Mouse (Mus musculus) ES-Bruce4 (cell line): ENCODE measurements around the gene Ak3. TPM values are rescaled to one million over a fixed set of nuclear protein-coding genes. Genes with fewer than 3 reads are reported as not detected.
"Not testable (repeated sequence)": the region's sequence is repeated elsewhere in the genome, so short reads cannot be mapped to it uniquely, and the experiment has no call there.

Experiments
- H3K27ac ChIP-seq: 2 replicates; pipeline ENCODE4 v1.5.1; 2012; ENCODE audit warnings: low read length, inconsistent platforms; ENCODE audit not compliant: insufficient read depth
- H3K27me3 ChIP-seq: 2 replicates; pipeline ENCODE4 v1.6.1; 2012; ENCODE audit warnings: mild to moderate bottlenecking, low read length, inconsistent platforms; ENCODE audit not compliant: control insufficient read depth, poor library complexity, insufficient read depth, severe bottlenecking
- H3K36me3 ChIP-seq: 2 replicates; pipeline ENCODE4 v1.6.1; 2012; ENCODE audit warnings: inconsistent platforms, mild to moderate bottlenecking, low read length, moderate library complexity; ENCODE audit not compliant: control insufficient read depth, poor library complexity, insufficient read depth, severe bottlenecking
- H3K4me1 ChIP-seq: one replicate; pipeline ENCODE4 v1.8.1; 2011; ENCODE audit warnings: low read length; ENCODE audit not compliant: control insufficient read depth, insufficient read depth
- H3K4me3 ChIP-seq: 2 replicates; pipeline ENCODE4 v1.5.1; 2011; ENCODE audit warnings: low read depth, mild to moderate bottlenecking, low read length
- H3K9ac ChIP-seq: 2 replicates; pipeline ENCODE4 v1.6.1; 2012; ENCODE audit warnings: low read depth, mild to moderate bottlenecking, inconsistent platforms; ENCODE audit not compliant: poor library complexity, severe bottlenecking
- H3K9me3 ChIP-seq: replicated peaks from 2 replicates; pipeline ENCODE4 v1.6.1; 2012; ENCODE audit warnings: mild to moderate bottlenecking, low read length, inconsistent platforms; ENCODE audit not compliant: control insufficient read depth, poor library complexity, insufficient read depth, severe bottlenecking
- CTCF ChIP-seq: IDR thresholded peaks from one replicate; pipeline ENCODE4 v1.8.1; 2011; ENCODE audit warnings: low read depth, low read length
- EP300 ChIP-seq: IDR thresholded peaks from 2 replicates; pipeline ENCODE4 v1.6.1; 2011; ENCODE audit warnings: low read depth, low read length; ENCODE audit not compliant: insufficient read depth
- POLR2A ChIP-seq: IDR thresholded peaks from one replicate; pipeline ENCODE4 v1.8.1; 2011; ENCODE audit warnings: low read length; ENCODE audit not compliant: insufficient read depth
- polyA plus RNA-seq: library from polyadenylated mRNA; stranded (reverse); fragments of >200 nt; gene quantifications from 2 replicates; pipeline ENCODE4 v1.2.4, GENCODE M21; 2011; ENCODE audit warnings: low read depth; ENCODE audit not compliant: missing spikeins, insufficient read depth, insufficient read length

Gene Ak3
- polyA plus RNA-seq, 1 experiment = 23.3 TPM

GRCm38 (mm10) chr19:29011355-29011990, 36.3 kb downstream of the Ak3 start:
- Histone ChIP-seq H3K27me3 (no peaks in the 10 kb centered on the region), H3K9me3 (no peaks in the 10 kb centered on the region), H3K36me3 (peaks cover 29% of the 10 kb centered on the region), H3K9ac (no peak overlapping the region), H3K4me1 (peaks cover 2% of the 10 kb centered on the region), H3K4me3 (no peak overlapping the region), H3K27ac (no peak overlapping the region)
- TF ChIP-seq POLR2A = no peak
- TF ChIP-seq EP300 = no peak
- TF ChIP-seq CTCF = no peak

- Histone ChIP-seq H3K36me3 (peaks cover 16% of the 10 kb centered on the region), H3K4me1 (peaks cover 2% of the 10 kb centered on the region), H3K9me3 (no peaks in the 10 kb centered on the region), H3K9ac (no peak overlapping the region), H3K27me3 (no peaks in the 10 kb centered on the region), H3K4me3 (no peak overlapping the region), H3K27ac (peak overlapping the region; percentile 35)
- TF ChIP-seq EP300 (0 out of 2 replicates have a peak, but pooled peaks have one; percentile 39), POLR2A (no peak)
Measured at GRCm38 (mm10) chr19:29009046-29009445, 38.7 kb downstream of the Ak3 start.

- Histone ChIP-seq H3K4me3 (no peak overlapping the region), H3K9me3 (no peaks in the 10 kb centered on the region), H3K4me1 (peaks cover 2% of the 10 kb centered on the region), H3K36me3 (peaks cover 12% of the 10 kb centered on the region), H3K27me3 (no peaks in the 10 kb centered on the region), H3K27ac (peak overlapping the region; percentile 93), H3K9ac (no peak overlapping the region)
- TF ChIP-seq CTCF (no peak), EP300 (peak; percentile 71; the same call in 1 of the 2 replicates), POLR2A (no peak)
Measured at GRCm38 (mm10) chr19:29008069-29008706, 39.6 kb downstream of the Ak3 start.

GRCm38 (mm10) chr19:29000321-29000720, 47.4 kb downstream of the Ak3 start:
- H3K4me3 ChIP-seq, H3K27ac ChIP-seq, H3K9me3 ChIP-seq, H3K9ac ChIP-seq, H3K4me1 ChIP-seq, H3K27me3 ChIP-seq: not testable (repeated sequence)
- peaks cover 19% of the 10 kb centered on the region for H3K36me3 ChIP-seq

- H3K27me3 ChIP-seq = no peaks in the 10 kb centered on the region
- no peak overlapping the region for H3K4me3 ChIP-seq
- no peaks in the 10 kb centered on the region for H3K4me1 ChIP-seq
- no peaks in the 10 kb centered on the region for H3K9me3 ChIP-seq
- no peak for TF ChIP-seq POLR2A
- no peak for TF ChIP-seq CTCF
- H3K9ac ChIP-seq = no peak overlapping the region
- H3K36me3 ChIP-seq = peaks cover 24% of the 10 kb centered on the region
- H3K27ac ChIP-seq = no peak overlapping the region
Measured at GRCm38 (mm10) chr19:28997976-28998630, 49.7 kb downstream of the Ak3 start.

- Histone ChIP-seq H3K9ac (no peak overlapping the region), H3K4me1 (no peaks in the 10 kb centered on the region), H3K27ac (no peak overlapping the region), H3K4me3 (no peak overlapping the region), H3K9me3 (no peaks in the 10 kb centered on the region), H3K36me3 (peaks cover 12% of the 10 kb centered on the region), H3K27me3 (no peaks in the 10 kb centered on the region)
- TF ChIP-seq POLR2A (no peak), EP300 (no peak), CTCF (no peak)
Measured at GRCm38 (mm10) chr19:28995366-28995765, 52.4 kb downstream of the Ak3 start.
